8 mouse cellular contexts compared by ENCODE assay signal in the genomic region with DNA sequence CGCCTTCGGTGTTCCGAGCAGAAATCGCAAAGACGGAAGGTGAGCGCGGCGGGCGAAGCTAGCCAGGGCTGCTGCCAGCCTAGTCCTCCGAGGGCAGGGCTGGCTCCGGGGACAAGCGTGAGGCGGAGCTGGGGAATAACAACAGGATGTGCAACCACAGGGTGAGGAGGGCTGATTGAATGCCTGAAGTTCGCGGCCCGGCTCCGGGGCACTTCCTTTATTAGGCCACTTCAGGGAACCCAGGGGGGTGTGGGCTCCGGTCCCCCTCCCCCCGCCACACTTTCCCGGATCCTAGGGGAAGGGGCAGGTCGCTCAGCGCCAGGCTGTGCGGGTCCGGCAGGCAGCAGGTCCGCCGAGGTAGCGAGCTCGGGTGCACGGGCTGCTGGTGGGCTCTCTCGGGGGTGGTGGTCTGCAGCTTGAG. TPM values are rescaled to one million over a fixed set of nuclear protein-coding genes. Genes with fewer than 3 reads are reported as not detected.
A peak's percentile ranks its signal among the peaks of the same experiment; 100 is the strongest.
DNase-seq lines count a peak whose midpoint lies in the region; ATAC-seq and TF ChIP-seq lines count a peak whose summit lies in the region.

No protein-coding gene starts in this region.

- H3K9ac ChIP-seq in hindbrain, postnatal 0 days (replicated peaks; ENCODE audit: low read length), result peak overlapping the region; percentile 93
- H3K9ac ChIP-seq in midbrain, embryonic 11.5 days (ENCODE audit: low read length), result peak overlapping the region; percentile 98

- ATAC-seq in hindbrain, postnatal 0 days, result peak; percentile 60
- peak; percentile 49 for ATAC-seq in midbrain, embryonic 11.5 days (ENCODE audit: low FRiP score)

- intact Hi-C loops in left cerebral cortex, postnatal 36 days (cut with DNase I), result loop anchor here (5.0 to 10.0 kb wide), 9 partner anchors 156 to 1139 kb away; no protein-coding TSS in a partner anchor

- H3K9me3 ChIP-seq in hindbrain, postnatal 0 days (ENCODE audit: low read length), result no peaks in the 10 kb centered on the region
- no peaks in the 10 kb centered on the region for H3K9me3 ChIP-seq in midbrain, embryonic 11.5 days (ENCODE audit: control insufficient read depth, low read length)

- H3K4me2 ChIP-seq in hindbrain, postnatal 0 days (ENCODE audit: low read depth, low read length), result peak overlapping the region; percentile 65
- H3K4me2 ChIP-seq in midbrain, embryonic 11.5 days, result peak overlapping the region; percentile 79

- no peaks in the 10 kb centered on the region for H3K27me3 ChIP-seq in hindbrain, postnatal 0 days (ENCODE audit: insufficient read depth, low read length)
- no peaks in the 10 kb centered on the region for H3K27me3 ChIP-seq in midbrain, embryonic 11.5 days (ENCODE audit: control insufficient read depth, insufficient read depth, low read length)

- peaks cover 5% of the 10 kb centered on the region; the same call in 1 of the 2 replicates for H3K4me1 ChIP-seq in cortical plate, adult 2 months (ENCODE audit: control insufficient read depth, insufficient read depth, low read length)
- H3K4me1 ChIP-seq in hindbrain, postnatal 0 days (ENCODE audit: insufficient read depth, low read length), result no peaks in the 10 kb centered on the region
- peaks cover 18% of the 10 kb centered on the region for H3K4me1 ChIP-seq in midbrain, embryonic 11.5 days (ENCODE audit: control insufficient read depth, insufficient read depth, low read length)

- no peaks in the 10 kb centered on the region for H3K36me3 ChIP-seq in hindbrain, postnatal 0 days (ENCODE audit: insufficient read depth, low read length)
- no peaks in the 10 kb centered on the region; the same call in 1 of the 2 replicates for H3K36me3 ChIP-seq in midbrain, embryonic 11.5 days (ENCODE audit: control insufficient read depth, insufficient read depth, low read length)

- 3% methylated on average over 25 of the region's 30 CpGs for WGBS in hindbrain, postnatal 0 days
- under 1% methylated on average over 27 of the region's 30 CpGs for WGBS in midbrain, embryonic 11.5 days

- TF ChIP-seq CTCF in cortical plate, adult 2 months (IDR thresholded peaks at IDR 0.05; ENCODE audit: extremely low read depth, insufficient read depth, low read length), result no peak
- no peak for TF ChIP-seq CTCF in hindbrain, postnatal 0 days (IDR thresholded peaks at IDR 0.05; ENCODE audit: low read depth)

- H3K4me3 ChIP-seq in cortical plate, adult 2 months (ENCODE audit: insufficient read depth, low read length), result peak overlapping the region; percentile 75
- peak overlapping the region; percentile 98 for H3K4me3 ChIP-seq in hindbrain, postnatal 0 days (ENCODE audit: low read length)
- peak overlapping the region; percentile 98 for H3K4me3 ChIP-seq in midbrain, embryonic 11.5 days (ENCODE audit: low read depth, low read length)

- TF ChIP-seq POLR2A in cortical plate, adult 2 months (IDR thresholded peaks at IDR 0.05; ENCODE audit: extremely low read depth, insufficient read depth, low read length), result no peak

- DNase-seq in kidney, postnatal 36 days, result peak; percentile 62 to 73
- no peak for DNase-seq in kidney, adult 18-20 months
- DNase-seq in hindbrain, postnatal 0 days (ENCODE audit: low spot score), result peak; percentile 74
- DNase-seq in midbrain, embryonic 11.5 days (ENCODE audit: low spot score, missing footprints), result peak; percentile 98
- DNase-seq in layer of hippocampus, adult 11-12 months (ENCODE audit: low spot score), result no peak
- DNase-seq in left cerebral cortex, postnatal 36 days (ENCODE audit: low spot score in 2 of 2), result no peak
- DNase-seq in embryo, embryonic 9.5 days (ENCODE audit: extremely low spot score), result no peak

- H3K27ac ChIP-seq in cortical plate, adult 2 months (ENCODE audit: insufficient read depth, low read length), result peak overlapping the region; percentile 99
- H3K27ac ChIP-seq in hindbrain, postnatal 0 days, result peak overlapping the region; percentile 99
- peak overlapping the region; percentile 99 for H3K27ac ChIP-seq in midbrain, embryonic 11.5 days (ENCODE audit: low read depth, low read length)

RNA-seq across cellular contexts. Expression of gene Cited2, which starts 0.4 kb away (rescaled TPM):
- polyA plus RNA-seq in cortical plate, adult 2 months (2012; rRNA removed), result 36.0 and 41.9 TPM in 2 replicates
- 102 and 112 TPM in 2 replicates for total RNA-seq in hindbrain, postnatal 0 days (2014; rRNA removed)
- polyA plus RNA-seq in hindbrain, postnatal 0 days (2015; fragmentation: Nextera tagmentation; extraction: Ambion mirVana), result 59.4 and 60.4 TPM in 2 replicates
- 90.4 and 95.8 TPM in 2 replicates for polyA plus RNA-seq in midbrain, embryonic 11.5 days (2014; fragmentation: Nextera tagmentation; extraction: Ambion mirVana)
- 10 to 100 TPM; 44.2 to 45.0 TPM for total RNA-seq in left cerebral cortex, postnatal 36 days (2021)

Comparison
In these comparisons a context has a peak if more than half of its experiments do, and no peak if none do; other contexts are left out.
1. DNase-seq: peak in kidney, postnatal 36 days (2 of 2), hindbrain, postnatal 0 days (single experiment) and midbrain, embryonic 11.5 days (single experiment); none in kidney, adult 18-20 months (single experiment), layer of hippocampus, adult 11-12 months (single experiment), left cerebral cortex, postnatal 36 days (0 of 2) and embryo, embryonic 9.5 days (single experiment).
2. Peak in every context shown above with its lines, with median percentiles within 50 percentile points of each other: H3K27ac ChIP-seq and H3K4me3 ChIP-seq.